Mouse (Mus musculus): ENCODE measurements around the gene Efcab14.

DNA sequence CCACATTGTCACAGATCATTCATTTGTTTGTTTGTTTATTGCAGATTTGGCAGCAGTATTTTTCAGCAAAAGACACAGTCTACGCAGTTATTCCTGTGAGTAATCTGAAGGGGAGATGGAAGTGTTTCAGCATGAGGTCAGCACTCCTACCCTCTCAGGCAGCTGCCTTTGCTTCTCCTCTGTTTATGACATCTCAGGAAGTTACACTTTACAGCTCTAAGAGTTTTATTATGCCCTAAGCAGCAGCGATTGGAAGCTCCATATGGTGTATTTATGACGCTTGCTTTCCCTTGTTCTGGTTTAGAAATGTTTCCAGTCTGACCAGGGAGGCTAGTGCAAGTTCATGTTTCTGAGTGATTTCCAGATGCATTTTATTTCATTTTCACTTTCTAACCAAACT is 57.8 kb downstream of the Efcab14 start:
- TF ChIP-seq POLR2A (IDR thresholded peaks at IDR 0.05; ENCODE audit: insufficient read depth, low read length) = no peak
- TF ChIP-seq CTCF (IDR thresholded peaks at IDR 0.05; ENCODE audit: low read depth, low read length) = no peak
- no peak for TF ChIP-seq EP300 (IDR thresholded peaks at IDR 0.05; ENCODE audit: insufficient read depth, low read depth, low read length)
